Mouse (Mus musculus) liver, embryonic 15.5 days (tissue): ENCODE measurements around the gene Zfp507. TPM values are rescaled to one million over a fixed set of nuclear protein-coding genes. Genes with fewer than 3 reads are reported as not detected.

Experiments
- ATAC-seq: fragments of 200-750 bp; cut with Nextera tagmentation; 2 replicates; pipeline ENCODE4 v1.8.0; 2017; ENCODE audit warnings: moderate number of reproducible peaks, mild to moderate bottlenecking, moderate library complexity; ENCODE audit not compliant: insufficient read depth
- H3K27ac ChIP-seq: fragments of 300-500 bp; sonication (generic); replicated peaks from 2 replicates; pipeline ENCODE4 v1.5.1; 2015; ENCODE audit warnings: mild to moderate bottlenecking, inconsistent platforms
- H3K27me3 ChIP-seq: fragments of 300-500 bp; sonication (generic); 2 replicates; pipeline ENCODE4 v1.6.1; 2015; ENCODE audit warnings: mild to moderate bottlenecking, inconsistent platforms
- H3K36me3 ChIP-seq: fragments of 300-500 bp; sonication (generic); replicated peaks from 2 replicates; pipeline ENCODE4 v1.6.1; 2015; ENCODE audit warnings: moderate library complexity, mild to moderate bottlenecking, inconsistent platforms
- H3K4me1 ChIP-seq: fragments of 300-500 bp; sonication (generic); replicated peaks from 2 replicates; pipeline ENCODE4 v1.6.1; 2015; ENCODE audit warnings: inconsistent platforms
- H3K4me2 ChIP-seq: fragments of 300-500 bp; sonication (generic); 2 replicates; pipeline ENCODE4 v1.6.1; 2015; ENCODE audit warnings: moderate library complexity, mild to moderate bottlenecking, inconsistent platforms
- H3K4me3 ChIP-seq: fragments of 300-500 bp; sonication (generic); replicated peaks from 2 replicates; pipeline ENCODE4 v1.5.1; 2015; ENCODE audit warnings: mild to moderate bottlenecking, inconsistent platforms
- H3K9ac ChIP-seq: fragments of 300-500 bp; sonication (generic); 2 replicates; pipeline ENCODE4 v1.6.1; 2015; ENCODE audit warnings: moderate library complexity, mild to moderate bottlenecking, inconsistent platforms
- H3K9me3 ChIP-seq: fragments of 300-500 bp; sonication (generic); replicated peaks from 2 replicates; pipeline ENCODE4 v1.6.1; 2016; ENCODE audit warnings: inconsistent platforms
- WGBS: fragments of 180-500 bp; shearing (Covaris S2); methylation state at CpG from one replicate; pipeline ENCODE4 v1.1.7; 2015; ENCODE audit warnings: mixed read lengths; ENCODE audit not compliant: insufficient replicate concordance; 5-methylcytosine and 5-hydroxymethylcytosine counted together
- polyA plus RNA-seq: library from polyadenylated mRNA; unstranded; fragments of >200 nt; fragmentation: Nextera tagmentation; extraction: Ambion mirVana; gene quantifications from 2 replicates; pipeline ENCODE4 v1.2.1, GENCODE M21; 2015

Zfp507 gene
- polyA plus RNA-seq, 1 experiment from 2014 or later: 5.1 TPM

DNA sequence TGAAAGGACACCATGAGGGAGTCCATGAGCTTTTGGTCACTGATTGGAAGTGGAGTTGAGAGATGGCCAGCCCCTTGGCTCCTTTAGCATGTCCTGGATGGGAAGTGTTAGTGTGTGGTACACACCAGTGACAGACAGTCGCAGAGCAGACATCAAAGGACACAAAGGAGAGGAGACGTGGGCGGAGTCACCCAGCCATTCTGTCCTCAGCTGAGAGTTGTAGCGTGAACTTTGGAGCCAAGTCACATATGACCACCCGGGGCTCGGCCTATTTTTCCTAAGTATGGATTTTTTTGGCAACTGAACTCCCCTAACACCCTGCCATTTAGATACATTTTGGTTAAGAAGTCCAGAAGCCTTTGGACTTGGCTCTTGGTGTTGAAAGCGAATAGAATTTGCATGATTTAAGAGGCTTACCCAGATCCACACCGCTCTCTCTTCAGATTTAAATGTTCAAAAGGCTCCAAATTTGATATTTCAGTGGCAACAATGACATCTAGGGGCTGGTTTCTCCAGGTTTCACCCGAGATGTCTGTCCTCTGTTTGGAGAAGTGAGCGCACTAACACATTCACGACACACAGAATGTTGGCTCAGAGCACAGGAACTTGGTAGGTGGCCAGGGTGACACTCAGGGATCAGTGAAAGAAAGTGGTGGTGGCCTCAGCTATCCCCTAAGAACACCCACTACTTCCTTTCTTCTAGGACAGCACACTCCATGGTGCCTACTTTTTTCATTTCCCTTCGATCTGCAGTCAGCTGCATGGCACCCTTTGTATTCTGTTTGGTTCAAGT lies 12.2 kb upstream of the Zfp507 start:
- no peaks in the 10 kb centered on the region for H3K9me3 ChIP-seq
- H3K27me3 ChIP-seq: no peaks in the 10 kb centered on the region; the same call in 1 of the 2 replicates
- WGBS: 58% methylated on average over 12 of the region's 12 CpGs
- no peak overlapping the region for H3K4me2 ChIP-seq
- H3K9ac ChIP-seq: no peak overlapping the region
- H3K4me1 ChIP-seq: no peaks in the 10 kb centered on the region
- H3K27ac ChIP-seq: no peak overlapping the region
- H3K36me3 ChIP-seq: no peaks in the 10 kb centered on the region
- ATAC-seq: no peak
- no peak overlapping the region for H3K4me3 ChIP-seq

DNA sequence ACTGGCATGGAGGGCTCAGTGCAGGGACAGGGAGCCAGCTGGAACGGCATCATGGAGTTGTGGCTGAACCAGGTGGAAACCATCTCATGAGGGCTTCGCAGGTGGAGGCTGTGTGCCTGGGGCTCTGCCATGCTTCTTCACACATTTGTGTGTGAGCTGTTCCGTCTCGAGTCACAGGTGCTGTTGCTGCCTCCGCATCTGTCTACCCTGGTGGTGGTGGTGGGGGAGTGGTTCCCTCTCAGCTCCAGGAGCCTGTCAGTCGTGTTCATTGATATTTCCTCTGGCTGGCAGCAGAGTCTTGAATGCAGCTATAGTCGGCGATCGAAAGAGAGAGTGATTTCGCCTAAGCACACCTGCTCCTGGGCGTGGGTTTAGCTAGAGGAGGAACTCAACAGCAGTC lies 10.5 kb upstream of the Zfp507 start:
- no peak overlapping the region for H3K4me3 ChIP-seq
- no peak overlapping the region for H3K4me2 ChIP-seq
- H3K9ac ChIP-seq: no peak overlapping the region
- WGBS: 66% methylated on average over 11 of the region's 11 CpGs
- no peak for ATAC-seq
- H3K4me1 ChIP-seq: no peaks in the 10 kb centered on the region
- no peaks in the 10 kb centered on the region; the same call in 1 of the 2 replicates for H3K27me3 ChIP-seq
- no peaks in the 10 kb centered on the region for H3K36me3 ChIP-seq
- no peak overlapping the region for H3K27ac ChIP-seq
- no peaks in the 10 kb centered on the region for H3K9me3 ChIP-seq

DNA sequence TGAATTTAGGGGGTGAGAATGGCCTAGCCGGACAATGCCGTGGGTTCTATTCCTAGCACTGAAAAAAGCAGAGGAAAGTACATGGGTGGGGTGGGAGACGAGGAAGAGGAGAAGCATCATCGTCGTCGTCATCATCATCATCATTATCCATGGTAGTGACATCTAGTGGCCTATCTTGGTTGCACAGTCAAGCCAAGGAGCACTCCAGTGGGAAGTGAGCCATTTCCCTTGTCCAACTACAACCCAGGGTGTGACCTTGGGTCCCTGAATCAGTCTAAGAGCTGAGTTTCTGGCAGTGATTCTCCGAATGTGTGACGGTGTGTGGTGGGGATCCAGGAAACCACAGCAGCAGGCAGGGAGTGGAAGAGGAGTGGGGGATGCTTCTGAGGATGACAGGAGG lies 7.9 kb upstream of the Zfp507 start:
- no peak overlapping the region for H3K4me3 ChIP-seq
- no peaks in the 10 kb centered on the region for H3K36me3 ChIP-seq
- no peaks in the 10 kb centered on the region for H3K9me3 ChIP-seq
- 27% methylated on average over 8 of the region's 8 CpGs for WGBS
- H3K4me2 ChIP-seq: no peak overlapping the region
- H3K27me3 ChIP-seq: no peaks in the 10 kb centered on the region; the same call in 1 of the 2 replicates
- ATAC-seq: no peak
- H3K9ac ChIP-seq: no peak overlapping the region
- H3K27ac ChIP-seq: no peak overlapping the region
- no peaks in the 10 kb centered on the region for H3K4me1 ChIP-seq

DNA sequence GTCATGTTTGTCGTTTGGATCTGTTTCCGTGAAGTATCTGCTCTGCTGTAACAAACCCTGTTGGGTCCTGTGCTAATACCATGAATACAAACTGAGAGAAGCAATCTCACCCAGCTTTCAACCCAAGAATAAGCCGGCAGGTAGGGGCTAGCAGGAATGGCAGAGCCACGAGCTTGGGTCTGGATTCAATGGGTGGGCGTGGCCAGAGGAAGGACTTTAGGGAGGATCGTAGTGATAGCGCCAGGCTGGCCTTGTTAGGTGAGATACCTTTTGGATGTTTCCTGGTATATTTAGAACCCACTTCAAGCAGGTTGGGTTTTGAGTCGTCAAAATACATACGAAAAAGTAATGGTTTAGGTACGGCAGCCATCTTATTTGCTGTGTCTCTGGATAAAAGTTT lies 1.4 kb upstream of the Zfp507 start:
- 65% methylated on average over 10 of the region's 10 CpGs for WGBS
- Histone ChIP-seq H3K36me3 (peaks cover 12% of the 10 kb centered on the region), H3K4me1 (peaks cover 15% of the 10 kb centered on the region), H3K27me3 (no peaks in the 10 kb centered on the region; the same call in 1 of the 2 replicates), H3K4me3 (no peak overlapping the region), H3K27ac (no peak overlapping the region), H3K4me2 (no peak overlapping the region), H3K9ac (no peak overlapping the region), H3K9me3 (no peaks in the 10 kb centered on the region)
- no peak for ATAC-seq

DNA sequence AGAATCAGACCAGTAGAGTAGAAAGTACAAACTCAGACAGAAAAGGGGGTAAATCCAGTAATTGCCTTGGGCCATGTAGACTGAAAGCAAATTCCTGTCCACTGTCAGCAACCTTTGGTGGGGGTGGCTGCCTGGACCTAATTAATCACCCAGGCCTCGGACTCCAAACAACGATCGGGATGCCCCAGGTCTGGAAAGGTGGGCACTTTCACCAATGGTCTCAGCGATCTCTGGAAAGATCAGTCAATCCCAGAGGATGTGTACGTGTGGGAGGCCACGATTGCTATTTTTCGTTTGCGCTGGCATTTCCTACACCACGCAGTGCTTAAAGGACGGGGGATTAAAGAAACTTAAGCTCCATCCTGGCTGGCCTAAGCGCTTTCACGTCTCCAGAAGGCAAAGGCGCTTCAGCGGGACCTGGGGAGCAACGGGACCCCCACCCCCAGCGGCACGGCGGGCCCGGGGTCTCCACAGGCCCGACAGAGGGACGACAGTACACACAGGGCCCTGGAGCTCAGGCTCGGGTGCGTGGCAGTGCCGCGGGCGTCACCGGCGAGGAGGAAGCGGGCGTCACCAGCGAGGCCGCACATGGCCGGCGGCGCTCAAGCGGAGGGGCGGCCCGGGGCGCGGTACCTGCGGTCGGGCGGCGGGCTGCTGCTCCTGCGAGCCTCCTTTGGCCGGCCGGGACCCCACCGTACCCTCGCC lies 450 bp downstream of the Zfp507 start:
- under 1% methylated on average over 48 of the region's 49 CpGs for WGBS
- peak; percentile 89 for ATAC-seq
- H3K9me3 ChIP-seq: no peaks in the 10 kb centered on the region

DNA sequence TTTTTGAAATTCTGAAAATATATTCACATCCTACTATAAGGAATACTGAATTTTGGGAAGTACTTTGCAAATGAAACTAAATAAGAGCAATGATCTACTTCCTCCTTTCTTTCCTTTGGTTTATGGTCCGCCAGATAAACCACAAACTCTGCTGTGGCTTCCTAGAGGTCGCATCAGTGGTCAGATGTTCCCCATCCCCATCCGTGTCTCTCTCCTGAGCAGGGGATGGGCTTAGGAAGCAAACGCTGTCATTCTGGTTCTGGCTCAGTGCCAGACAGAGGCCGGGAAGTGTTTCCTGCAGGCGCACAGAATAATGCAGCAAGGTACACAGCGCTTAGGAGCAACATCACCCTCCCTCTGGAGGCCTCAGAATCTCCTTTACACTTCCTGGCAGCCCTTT lies 6.7 kb downstream of the Zfp507 start:
- no peak overlapping the region for H3K9ac ChIP-seq

More for the DNA sequence above, 450 bp downstream of the Zfp507 start:
- H3K9ac ChIP-seq: peak overlapping the region; percentile 82
- H3K27ac ChIP-seq: peak overlapping the region; percentile 73
- H3K4me3 ChIP-seq: peak overlapping the region; percentile 82
- H3K36me3 ChIP-seq: peaks cover 28% of the 10 kb centered on the region
- peaks cover 15% of the 10 kb centered on the region for H3K4me1 ChIP-seq
- H3K4me2 ChIP-seq: peak overlapping the region; percentile 94
- no peaks in the 10 kb centered on the region; the same call in 1 of the 2 replicates for H3K27me3 ChIP-seq

DNA sequence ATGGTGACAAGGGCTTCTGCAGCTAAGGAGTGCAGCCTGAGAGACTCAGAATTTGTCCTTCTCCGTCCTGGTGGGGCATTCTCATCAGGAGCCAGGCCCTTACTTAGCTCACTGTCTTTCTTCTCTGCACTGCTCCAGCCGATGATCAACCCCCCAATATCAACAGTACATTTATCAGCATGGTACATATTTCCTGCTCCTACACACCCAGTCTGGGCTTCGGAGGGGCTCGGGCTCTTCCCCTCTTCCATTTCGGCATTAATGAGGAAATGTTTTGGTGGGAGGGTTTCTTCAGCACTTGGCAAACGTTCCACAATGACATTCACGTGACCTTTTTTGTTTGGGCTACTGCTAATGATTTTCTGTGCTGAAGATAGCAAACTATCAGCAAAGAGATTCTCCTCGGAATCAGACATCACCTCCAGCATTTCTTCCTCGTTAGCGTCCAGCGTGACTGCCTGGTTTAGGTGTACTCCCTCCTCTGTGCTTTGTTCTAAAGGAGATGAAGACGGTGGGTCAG lies 8.6 kb downstream of the Zfp507 start:
- no peaks in the 10 kb centered on the region for H3K9me3 ChIP-seq
- no peak for ATAC-seq
- peaks cover 82% of the 10 kb centered on the region for H3K36me3 ChIP-seq
- 49% methylated on average over 12 of the region's 12 CpGs for WGBS
- H3K4me3 ChIP-seq: no peak overlapping the region
- H3K27me3 ChIP-seq: no peaks in the 10 kb centered on the region
- no peak overlapping the region for H3K9ac ChIP-seq
- peaks cover 29% of the 10 kb centered on the region for H3K4me1 ChIP-seq
- H3K4me2 ChIP-seq: no peak overlapping the region
- H3K27ac ChIP-seq: no peak overlapping the region

More for the DNA sequence above, 6.7 kb downstream of the Zfp507 start:
- Histone ChIP-seq H3K36me3 (peaks cover 75% of the 10 kb centered on the region), H3K4me1 (peaks cover 32% of the 10 kb centered on the region), H3K27me3 (no peaks in the 10 kb centered on the region), H3K9me3 (no peaks in the 10 kb centered on the region), H3K27ac (no peak overlapping the region), H3K4me2 (no peak overlapping the region), H3K4me3 (no peak overlapping the region)
- ATAC-seq: no peak
- 20% methylated on average over 7 of the region's 7 CpGs for WGBS

DNA sequence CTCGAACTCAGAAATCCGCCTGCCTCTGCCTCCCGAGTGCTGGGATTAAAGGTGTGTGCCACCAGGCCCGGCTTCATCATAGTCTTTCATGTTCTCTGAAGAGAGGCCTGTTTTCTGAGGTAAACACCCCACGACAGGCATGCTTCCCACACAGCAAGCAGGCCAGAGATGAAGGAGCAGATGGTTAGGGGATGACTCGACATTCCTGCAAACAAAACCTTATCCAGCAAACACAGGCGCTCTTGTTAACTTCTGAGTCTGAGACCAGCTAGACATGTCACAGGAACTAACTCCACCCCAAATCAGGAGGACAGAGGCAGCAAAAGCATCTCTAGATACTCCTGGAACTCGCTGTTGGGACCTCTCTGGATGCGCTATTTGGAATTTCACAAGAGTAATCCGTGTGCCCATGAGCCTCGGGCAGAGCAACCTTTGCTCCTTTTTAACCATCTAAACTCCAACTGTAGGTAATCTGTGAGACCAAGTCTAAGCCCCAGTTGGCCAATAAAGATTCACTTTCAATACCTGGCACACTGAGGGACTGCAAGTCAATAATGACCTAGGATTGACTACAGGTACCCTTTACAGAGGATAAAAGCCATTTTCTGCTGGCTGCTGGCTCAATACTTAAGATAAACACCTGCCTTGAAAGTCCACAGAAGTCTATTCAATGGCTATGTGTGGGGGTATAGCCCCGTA lies 10.5 kb downstream of the Zfp507 start:
- no peaks in the 10 kb centered on the region for H3K9me3 ChIP-seq
- peak; percentile 28; the same call in 1 of the 2 replicates for ATAC-seq
- H3K9ac ChIP-seq: no peak overlapping the region
- H3K4me3 ChIP-seq: no peak overlapping the region
- no peak overlapping the region for H3K4me2 ChIP-seq
- H3K27ac ChIP-seq: 0 out of 2 replicates have a peak overlapping the region, but pooled peaks have one; percentile 7
- H3K36me3 ChIP-seq: peaks cover 80% of the 10 kb centered on the region
- H3K27me3 ChIP-seq: no peaks in the 10 kb centered on the region
- peaks cover 29% of the 10 kb centered on the region for H3K4me1 ChIP-seq
- 56% methylated on average over 12 of the region's 12 CpGs for whole genome bisulfite sequencing

DNA sequence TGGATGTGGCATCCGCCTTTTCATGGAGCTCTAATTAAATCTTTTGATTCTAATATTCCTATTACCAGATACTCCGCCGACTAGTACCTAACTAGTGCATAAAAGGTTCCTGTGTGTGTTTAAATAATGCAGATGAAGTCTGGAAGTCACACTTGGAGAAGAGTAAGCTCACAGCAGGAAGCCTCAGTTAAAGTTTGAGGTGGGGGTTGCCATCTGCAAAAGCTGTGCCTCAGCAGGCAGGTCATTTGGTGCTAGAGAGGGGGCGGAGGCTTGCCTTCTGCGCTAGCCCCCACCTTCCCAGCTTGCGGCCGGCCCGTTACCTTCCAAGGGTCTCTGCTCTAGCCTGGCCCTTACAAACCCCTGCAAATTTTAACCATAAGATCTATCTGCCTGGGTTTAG lies 11.9 kb downstream of the Zfp507 start:
- no peak overlapping the region for H3K4me3 ChIP-seq
- H3K27me3 ChIP-seq: no peaks in the 10 kb centered on the region
- no peak overlapping the region for H3K27ac ChIP-seq
- WGBS: 89% methylated on average over 8 of the region's 8 CpGs
- H3K9me3 ChIP-seq: no peaks in the 10 kb centered on the region
- no peak overlapping the region for H3K4me2 ChIP-seq
- H3K36me3 ChIP-seq: peaks cover 86% of the 10 kb centered on the region
- peaks cover 21% of the 10 kb centered on the region for H3K4me1 ChIP-seq
- no peak overlapping the region for H3K9ac ChIP-seq
- no peak for ATAC-seq

DNA sequence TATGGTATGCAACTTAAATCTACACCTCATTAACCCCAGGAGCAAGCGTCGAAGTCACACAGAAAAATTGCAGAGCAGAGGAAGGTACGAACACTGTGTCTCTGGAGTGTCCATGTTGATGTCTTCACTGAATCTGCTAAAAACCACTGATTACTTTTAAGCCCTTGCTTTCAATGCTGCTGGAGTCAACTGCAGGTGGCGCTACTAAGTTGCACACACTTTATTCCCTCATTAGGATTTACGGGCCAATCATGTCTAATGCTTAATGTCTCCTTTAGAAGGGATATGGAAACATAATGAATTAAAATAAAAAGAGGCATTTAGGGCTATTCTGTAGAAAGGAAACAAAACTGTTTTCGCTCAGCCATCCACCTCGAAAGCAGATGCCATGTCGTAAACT lies 12.6 kb downstream of the Zfp507 start:
- no peaks in the 10 kb centered on the region for H3K27me3 ChIP-seq
- H3K4me1 ChIP-seq: peaks cover 21% of the 10 kb centered on the region
- H3K9ac ChIP-seq: no peak overlapping the region
- ATAC-seq: no peak
- WGBS: 88% methylated on average over 8 of the region's 8 CpGs
- H3K4me2 ChIP-seq: no peak overlapping the region
- H3K27ac ChIP-seq: no peak overlapping the region
- H3K4me3 ChIP-seq: no peak overlapping the region
- peaks cover 88% of the 10 kb centered on the region for H3K36me3 ChIP-seq
- no peaks in the 10 kb centered on the region for H3K9me3 ChIP-seq

DNA sequence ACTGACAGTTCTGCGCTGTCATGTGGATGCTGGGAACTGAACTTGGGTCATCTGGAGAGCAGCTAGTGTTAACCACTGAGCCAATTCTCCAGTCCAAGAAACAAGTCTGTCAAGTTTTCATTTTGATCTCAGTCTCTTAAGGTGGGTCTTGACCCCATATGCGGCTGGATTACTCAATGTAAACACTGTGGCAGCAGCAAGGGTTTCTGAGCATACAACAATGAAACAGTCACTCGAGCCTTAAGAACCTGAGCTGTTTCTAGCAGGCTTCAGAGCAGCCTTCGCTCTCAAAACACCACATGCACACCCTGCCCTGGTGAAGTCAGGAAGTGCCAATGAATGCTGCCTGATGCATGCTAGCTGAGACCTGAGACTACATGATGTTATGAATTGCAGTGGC lies 17.2 kb downstream of the Zfp507 start:
- Histone ChIP-seq H3K9me3 (no peaks in the 10 kb centered on the region), H3K9ac (no peak overlapping the region), H3K27me3 (no peaks in the 10 kb centered on the region), H3K36me3 (peaks cover 65% of the 10 kb centered on the region), H3K27ac (no peak overlapping the region), H3K4me1 (no peaks in the 10 kb centered on the region), H3K4me3 (no peak overlapping the region), H3K4me2 (no peak overlapping the region)
- WGBS: 77% methylated on average over 4 of the region's 4 CpGs
- no peak for ATAC-seq
